21 mouse cellular contexts compared by ENCODE assay signal in the genomic region with DNA sequence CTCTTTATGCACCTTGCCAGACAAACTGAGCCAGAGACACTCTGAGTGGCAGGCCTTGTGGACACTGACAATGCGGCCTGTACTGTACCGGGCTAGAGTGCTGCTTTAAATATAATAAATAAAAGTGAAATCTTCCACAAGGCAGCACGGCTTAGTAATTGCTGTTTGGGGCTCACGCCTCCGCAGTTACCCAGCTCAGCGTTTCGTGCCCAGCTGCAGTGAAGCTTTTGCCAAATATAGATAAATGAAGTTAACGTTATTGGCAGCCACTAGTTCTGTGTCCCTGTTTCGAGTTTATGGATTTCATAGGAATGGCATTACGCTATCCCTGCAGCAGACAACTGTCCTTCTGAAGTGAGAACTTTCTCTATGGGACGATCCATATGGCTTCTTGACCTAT.
DNase-seq lines count a peak whose midpoint lies in the region; ATAC-seq and TF ChIP-seq lines count a peak whose summit lies in the region.
"Had no signal": no experiment of that assay in that cellular context is flagged by ENCODE, and none has a peak within 500 bp of the region (broad histone marks: within the 10 kb centered on the region; RNA-seq: fewer than 3 reads in every experiment).

No protein-coding gene starts in this region.

- no peak overlapping the region for H3K9ac ChIP-seq in forebrain, embryonic 14.5 days (ENCODE audit: low read length)
- H3K9ac ChIP-seq in forebrain, embryonic 12.5 days, result no peak overlapping the region
- H3K9ac ChIP-seq: limb, embryonic 12.5 days; liver, embryonic 15.5 days; midbrain, embryonic 12.5 days; neural tube, embryonic 15.5 days had no signal

- WGBS in forebrain, embryonic 14.5 days, result 83% methylated on average over 11 of the region's 11 CpGs
- 92% methylated on average over 11 of the region's 11 CpGs for WGBS in forebrain, embryonic 12.5 days

- no peaks in the 10 kb centered on the region for H3K27me3 ChIP-seq in forebrain, embryonic 14.5 days (replicated peaks; ENCODE audit: control insufficient read depth, insufficient read depth, low read length)
- H3K27me3 ChIP-seq in forebrain, embryonic 12.5 days, result no peaks in the 10 kb centered on the region
- H3K27me3 ChIP-seq: limb, embryonic 12.5 days; liver, embryonic 15.5 days; midbrain, embryonic 12.5 days; neural tube, embryonic 15.5 days had no signal

- intact Hi-C loops in left cerebral cortex, postnatal 25 days (cut with DNase I), result no loop called here

- H3K27ac ChIP-seq in forebrain, embryonic 14.5 days (ENCODE audit: low read depth, low read length), result no peak overlapping the region
- H3K27ac ChIP-seq in forebrain, embryonic 12.5 days, result no peak overlapping the region
- peak overlapping the region; percentile 55; the same call in 1 of the 2 replicates for H3K27ac ChIP-seq in layer of hippocampus, adult 2 months
- H3K27ac ChIP-seq: limb, embryonic 12.5 days; liver, embryonic 15.5 days; midbrain, embryonic 12.5 days; neural tube, embryonic 15.5 days had no signal

- no peak overlapping the region for H3K4me3 ChIP-seq in forebrain, embryonic 14.5 days (ENCODE audit: low read depth, low read length)
- H3K4me3 ChIP-seq in forebrain, embryonic 12.5 days (replicated peaks), result no peak overlapping the region
- no peak overlapping the region for H3K4me3 ChIP-seq in layer of hippocampus, adult 2 months
- H3K4me3 ChIP-seq: limb, embryonic 12.5 days; liver, embryonic 15.5 days; midbrain, embryonic 12.5 days; neural tube, embryonic 15.5 days had no signal

- H3K36me3 ChIP-seq in forebrain, embryonic 14.5 days (ENCODE audit: control insufficient read depth, insufficient read depth, low read length), result no peaks in the 10 kb centered on the region
- H3K36me3 ChIP-seq in forebrain, embryonic 12.5 days (replicated peaks), result no peaks in the 10 kb centered on the region
- H3K36me3 ChIP-seq: limb, embryonic 12.5 days; liver, embryonic 15.5 days; midbrain, embryonic 12.5 days; neural tube, embryonic 15.5 days had no signal

- no peak for TF ChIP-seq POLR2A in brain, embryonic 14.5 days (IDR thresholded peaks at IDR 0.05; ENCODE audit: borderline replicate concordance, extremely low read depth, insufficient read depth, insufficient read length, poor library complexity, severe bottlenecking)

- no peaks in the 10 kb centered on the region for H3K4me1 ChIP-seq in forebrain, embryonic 14.5 days (ENCODE audit: control insufficient read depth, insufficient read depth, low read length)
- no peaks in the 10 kb centered on the region for H3K4me1 ChIP-seq in forebrain, embryonic 12.5 days
- H3K4me1 ChIP-seq: liver, embryonic 15.5 days; midbrain, embryonic 12.5 days; neural tube, embryonic 15.5 days had no signal

- no peak overlapping the region for H3K4me2 ChIP-seq in forebrain, embryonic 14.5 days (ENCODE audit: low read length)
- H3K4me2 ChIP-seq in forebrain, embryonic 12.5 days, result no peak overlapping the region
- H3K4me2 ChIP-seq: limb, embryonic 12.5 days; liver, embryonic 15.5 days; midbrain, embryonic 12.5 days; neural tube, embryonic 15.5 days had no signal

- peak; percentile 14 for DNase-seq in forebrain, embryonic 14.5 days (ENCODE audit: low spot score)
- peak; percentile 29 for DNase-seq in brain, embryonic 14.5 days (ENCODE audit: low read depth)
- DNase-seq in layer of hippocampus, adult 2 months (ENCODE audit: low spot score in 2 of 2), result peak; percentile 42 to 46
- peak; percentile 56 to 63 for DNase-seq in left cerebral cortex, postnatal 25 days (ENCODE audit: low spot score in 2 of 2)
- DNase-seq in spleen, postnatal 14 days (ENCODE audit: low spot score in 2 of 2), result no peak
- DNase-seq in cerebellum, postnatal 25 days, result no peak
- no peak for DNase-seq in heart, adult 9 months (ENCODE audit: low spot score in 2 of 2)
- DNase-seq: adrenal gland, postnatal 36 days; cerebellum, postnatal 36 days; heart, adult 18-20 months; heart, postnatal 10 days; kidney, adult 18-20 months; kidney, postnatal 25 days; lung, postnatal 4 days; thymus, adult 2 months had no signal

- no peaks in the 10 kb centered on the region for H3K9me3 ChIP-seq in forebrain, embryonic 14.5 days (replicated peaks; ENCODE audit: control insufficient read depth, low read length)
- H3K9me3 ChIP-seq in forebrain, embryonic 12.5 days, result no peaks in the 10 kb centered on the region
- H3K9me3 ChIP-seq: limb, embryonic 12.5 days; liver, embryonic 15.5 days; midbrain, embryonic 12.5 days; neural tube, embryonic 15.5 days had no signal

- no peak for TF ChIP-seq CTCF in brain, embryonic 14.5 days (IDR thresholded peaks at IDR 0.05; ENCODE audit: borderline replicate concordance, extremely low read depth, insufficient read depth, insufficient read length)
- no peak for TF ChIP-seq CTCF in layer of hippocampus, adult 2 months (conservative IDR thresholded peaks at IDR 0.05)

- ATAC-seq in forebrain, embryonic 14.5 days, result no peak
- ATAC-seq in forebrain, embryonic 12.5 days (ENCODE audit: low FRiP score), result no peak
- ATAC-seq: hindbrain, embryonic 16.5 days had no signal

Comparison
In these comparisons a context has a peak if more than half of its experiments do, and no peak if none do; other contexts are left out.
1. DNase-seq: peak in forebrain, embryonic 14.5 days (single experiment), brain, embryonic 14.5 days (single experiment), layer of hippocampus, adult 2 months (2 of 2) and left cerebral cortex, postnatal 25 days (2 of 2); none in spleen, postnatal 14 days (0 of 2), cerebellum, postnatal 25 days (0 of 2) and heart, adult 9 months (0 of 2).